8 mouse cellular contexts compared by ENCODE assay signal in genomic region chr1:155006539-155007486, GRCm38 (mm10).
A peak's percentile ranks its signal among the peaks of the same experiment; 100 is the strongest.
DNase-seq lines count a peak whose midpoint lies in the region; ATAC-seq and TF ChIP-seq lines count a peak whose summit lies in the region.

No protein-coding gene starts in this region.

- TF ChIP-seq EP300 in heart, adult 2 months (IDR thresholded peaks at IDR 0.05; ENCODE audit: insufficient read depth, low read depth, low read length), result peak; percentile 86

- H3K27me3 ChIP-seq in heart, embryonic 11.5 days (ENCODE audit: control insufficient read depth, insufficient read depth, low read length), result peaks cover 3% of the 10 kb centered on the region
- no peaks in the 10 kb centered on the region for H3K27me3 ChIP-seq in embryonic facial prominence, embryonic 11.5 days (ENCODE audit: control insufficient read depth, insufficient read depth, low read length)
- H3K27me3 ChIP-seq in heart, adult 2 months (ENCODE audit: control insufficient read depth, insufficient read depth, low read length), result no peaks in the 10 kb centered on the region
- H3K27me3 ChIP-seq in limb, embryonic 13.5 days, result peaks cover 11% of the 10 kb centered on the region

- H3K36me3 ChIP-seq in heart, embryonic 11.5 days (ENCODE audit: control insufficient read depth, insufficient read depth, low read length), result no peaks in the 10 kb centered on the region
- H3K36me3 ChIP-seq in embryonic facial prominence, embryonic 11.5 days (replicated peaks; ENCODE audit: control insufficient read depth, insufficient read depth, low read depth, low read length), result no peaks in the 10 kb centered on the region
- H3K36me3 ChIP-seq in heart, adult 2 months (ENCODE audit: control insufficient read depth, insufficient read depth, low read length), result no peaks in the 10 kb centered on the region
- H3K36me3 ChIP-seq in limb, embryonic 13.5 days, result no peaks in the 10 kb centered on the region

- peak; percentile 96 for DNase-seq in heart, adult 11 months
- DNase-seq in embryonic facial prominence, embryonic 11.5 days (ENCODE audit: low spot score), result peak; percentile 91
- DNase-seq in heart, adult 2 months, result peak; percentile 83 to 89
- peak; percentile 89 for DNase-seq in kidney, adult 9 months
- DNase-seq in monocyte, adult 2 months (ENCODE audit: low read depth in 1 of 2, low spot score in 2 of 2), result peak; percentile 45 to 75
- peak; percentile 64 to 74 for DNase-seq in spleen, postnatal 14 days (ENCODE audit: low spot score in 2 of 2)

- no peak; the same call in 1 of the 2 replicates for TF ChIP-seq CTCF in heart, adult 2 months (IDR thresholded peaks at IDR 0.05)

- WGBS in heart, embryonic 11.5 days (ENCODE audit: insufficient replicate concordance), result 21% methylated on average over 16 of the region's 16 CpGs
- 15% methylated on average over 16 of the region's 16 CpGs for WGBS in embryonic facial prominence, embryonic 11.5 days
- WGBS in heart, adult 2 months, result 17% methylated on average over 16 of the region's 16 CpGs
- WGBS in limb, embryonic 13.5 days, result 11% methylated on average over 16 of the region's 16 CpGs

- no peak overlapping the region for H3K9ac ChIP-seq in heart, embryonic 11.5 days (ENCODE audit: low read depth, low read length)
- H3K9ac ChIP-seq in embryonic facial prominence, embryonic 11.5 days (replicated peaks; ENCODE audit: low read length), result no peak overlapping the region
- no peak overlapping the region for H3K9ac ChIP-seq in heart, adult 2 months (ENCODE audit: low read depth, low read length)
- H3K9ac ChIP-seq in limb, embryonic 13.5 days, result no peak overlapping the region

- H3K4me3 ChIP-seq in heart, embryonic 11.5 days (ENCODE audit: low read depth, low read length), result no peak overlapping the region
- no peak overlapping the region for H3K4me3 ChIP-seq in embryonic facial prominence, embryonic 11.5 days (ENCODE audit: low read depth, low read length)
- H3K4me3 ChIP-seq in heart, adult 2 months, result no peak overlapping the region
- no peak overlapping the region for H3K4me3 ChIP-seq in limb, embryonic 13.5 days

- no peaks in the 10 kb centered on the region for H3K79me2 ChIP-seq in heart, adult 2 months (replicated peaks; ENCODE audit: control insufficient read depth, insufficient read depth, low read length)

- no peak overlapping the region for H3K27ac ChIP-seq in heart, embryonic 11.5 days (ENCODE audit: low read depth, low read length)
- H3K27ac ChIP-seq in embryonic facial prominence, embryonic 11.5 days (replicated peaks; ENCODE audit: low read depth, low read length), result no peak overlapping the region
- H3K27ac ChIP-seq in heart, adult 2 months, result no peak overlapping the region
- H3K27ac ChIP-seq in limb, embryonic 13.5 days, result no peak overlapping the region

- H3K9me3 ChIP-seq in heart, embryonic 11.5 days (replicated peaks; ENCODE audit: control insufficient read depth, low read length), result no peaks in the 10 kb centered on the region
- no peaks in the 10 kb centered on the region for H3K9me3 ChIP-seq in embryonic facial prominence, embryonic 11.5 days (replicated peaks; ENCODE audit: control insufficient read depth, low read length)
- no peaks in the 10 kb centered on the region for H3K9me3 ChIP-seq in limb, embryonic 13.5 days

- intact Hi-C loops in heart, adult 2 months (cut with DNase I), result loop anchor here (1.0 to 10.0 kb wide), 3 partner anchors 122 to 725 kb away; partner anchors contain the start of gene Cacna1e

- ATAC-seq in heart, embryonic 11.5 days (replicated peaks; ENCODE audit: insufficient number of reproducible peaks, low FRiP score, low TSS enrichment), result no peak
- peak; percentile 77 for ATAC-seq in embryonic facial prominence, embryonic 11.5 days (replicated peaks; ENCODE audit: insufficient number of reproducible peaks, low FRiP score, low TSS enrichment, low read depth)
- ATAC-seq in limb, embryonic 13.5 days (ENCODE audit: low FRiP score, low read depth), result peak; percentile 86

- no peak for TF ChIP-seq POLR2A in heart, adult 2 months (IDR thresholded peaks at IDR 0.05; ENCODE audit: insufficient read depth, low read depth, low read length)

- H3K4me2 ChIP-seq in heart, embryonic 11.5 days, result no peak overlapping the region
- no peak overlapping the region for H3K4me2 ChIP-seq in embryonic facial prominence, embryonic 11.5 days (ENCODE audit: low read depth, low read length)
- H3K4me2 ChIP-seq in limb, embryonic 13.5 days (replicated peaks), result peak overlapping the region; percentile 11; the same call in 1 of the 2 replicates

- H3K4me1 ChIP-seq in heart, embryonic 11.5 days (ENCODE audit: control insufficient read depth, insufficient read depth, low read length), result peaks cover 2% of the 10 kb centered on the region; the same call in 1 of the 2 replicates
- H3K4me1 ChIP-seq in embryonic facial prominence, embryonic 11.5 days (ENCODE audit: control insufficient read depth, insufficient read depth, low read length), result no peaks in the 10 kb centered on the region
- H3K4me1 ChIP-seq in heart, adult 2 months (ENCODE audit: control insufficient read depth, insufficient read depth, low read length), result no peaks in the 10 kb centered on the region
- peaks cover 9% of the 10 kb centered on the region; the same call in 1 of the 2 replicates for H3K4me1 ChIP-seq in limb, embryonic 13.5 days
